Mouse (Mus musculus) adrenal gland, adult (tissue): Measurements from ENCODE around the gene Hdac4.

ENCODE experiments used
- DNase-seq, 2 experiments: peaks; one replicate each; pipeline ENCODE4 v3.0.0; 2022 to 2023; ENCODE audit warnings: low spot score in 1 of 2; ENCODE audit not compliant: inconsistent age in 2 of 2

The Hdac4 gene

GRCm38 (mm10) chr1:92035770-92036169 lies 159.7 kb downstream of the Hdac4 start:
- DNase-seq, result no peak

- DNase-seq, result no peak
Measured at GRCm38 (mm10) chr1:92034247-92034646, 161.3 kb downstream of the Hdac4 start.

DNA sequence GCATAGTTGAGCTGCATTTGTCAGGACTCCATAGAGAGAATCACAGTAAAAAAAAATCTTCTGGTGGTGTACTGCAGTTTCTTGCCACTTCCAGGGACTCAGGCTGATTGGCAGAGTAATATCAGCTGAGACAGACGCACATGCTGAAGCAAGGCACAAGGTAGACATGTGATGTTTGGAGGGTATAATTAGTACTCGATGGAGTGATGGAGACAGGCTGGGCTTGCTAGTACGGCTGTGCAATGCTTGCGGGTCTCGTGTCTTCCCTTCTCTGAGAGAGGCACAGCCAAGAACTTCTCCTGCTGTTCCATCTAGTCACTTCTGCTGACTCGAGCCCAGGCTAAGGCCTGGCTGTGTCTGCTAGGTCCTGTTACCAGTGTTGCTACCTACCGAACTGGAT lies 162.0 kb downstream of the Hdac4 start:
- DNase-seq, result no peak

GRCm38 (mm10) chr1:92030541-92030940 lies 165.0 kb downstream of the Hdac4 start:
- DNase-seq, result no peak

DNA sequence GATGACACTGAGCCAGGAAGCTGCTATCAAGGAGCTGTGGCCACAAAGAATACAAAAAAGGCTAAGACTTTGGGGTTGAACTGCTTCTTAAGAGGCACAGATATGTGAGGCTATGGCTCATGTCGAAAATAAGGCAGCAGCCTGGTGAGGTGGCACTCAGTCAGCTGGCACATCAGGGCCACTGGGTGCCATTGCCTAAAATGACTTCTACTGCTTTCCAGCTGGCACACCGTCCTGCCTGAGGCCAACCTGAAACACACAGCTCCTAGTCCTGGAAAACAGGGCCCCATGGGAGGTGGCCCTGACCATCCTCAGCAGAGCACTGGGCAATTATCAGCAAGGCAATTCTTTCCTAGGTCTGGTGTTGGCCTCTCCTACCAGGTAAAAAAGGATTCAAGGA lies 167.3 kb downstream of the Hdac4 start:
- peak in 1 of 2 experiments; percentile 74 for DNase-seq

GRCm38 (mm10) chr1:92026351-92026750 lies 169.1 kb downstream of the Hdac4 start:
- peak in 1 of 2 experiments; percentile 58 for DNase-seq

DNA sequence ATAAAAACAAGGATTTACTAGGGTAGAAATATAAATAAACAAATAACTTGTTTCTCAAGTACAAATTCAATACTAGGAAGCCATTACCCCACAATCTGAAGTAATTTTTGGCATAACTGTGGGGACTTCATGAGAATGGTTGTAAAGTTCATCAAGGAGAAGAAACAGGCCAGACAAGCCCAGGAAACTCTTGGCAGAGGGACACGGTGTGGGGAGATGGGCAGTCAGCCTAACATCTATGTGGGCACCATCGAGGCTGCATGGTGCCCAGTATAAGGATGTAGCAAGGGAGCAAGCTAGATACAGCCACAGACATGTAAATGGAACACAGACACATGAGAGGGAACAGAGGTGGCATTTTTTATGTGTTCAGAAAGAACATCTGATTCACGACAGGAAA lies 171.6 kb downstream of the Hdac4 start:
- DNase-seq, result no peak

DNA sequence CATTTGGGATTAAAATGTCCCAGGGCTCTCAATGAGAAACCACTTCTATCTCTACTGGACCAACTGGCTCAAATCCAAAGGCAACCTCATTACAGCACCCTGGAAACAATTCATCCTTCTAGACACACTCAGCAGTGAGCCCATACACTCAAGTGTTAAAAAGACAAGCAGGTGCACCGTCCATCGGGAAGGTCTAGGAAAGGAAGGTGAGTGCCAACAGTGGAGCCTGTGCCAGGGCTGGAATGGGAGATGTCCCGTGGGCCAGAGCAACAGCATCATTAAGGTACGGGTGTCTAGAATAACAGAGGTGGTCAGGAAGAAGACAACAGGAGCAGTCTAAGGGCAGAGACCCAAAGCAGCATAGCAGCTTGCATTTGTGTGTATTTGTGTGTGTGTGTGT lies 173.5 kb downstream of the Hdac4 start:
- no peak for DNase-seq

DNA sequence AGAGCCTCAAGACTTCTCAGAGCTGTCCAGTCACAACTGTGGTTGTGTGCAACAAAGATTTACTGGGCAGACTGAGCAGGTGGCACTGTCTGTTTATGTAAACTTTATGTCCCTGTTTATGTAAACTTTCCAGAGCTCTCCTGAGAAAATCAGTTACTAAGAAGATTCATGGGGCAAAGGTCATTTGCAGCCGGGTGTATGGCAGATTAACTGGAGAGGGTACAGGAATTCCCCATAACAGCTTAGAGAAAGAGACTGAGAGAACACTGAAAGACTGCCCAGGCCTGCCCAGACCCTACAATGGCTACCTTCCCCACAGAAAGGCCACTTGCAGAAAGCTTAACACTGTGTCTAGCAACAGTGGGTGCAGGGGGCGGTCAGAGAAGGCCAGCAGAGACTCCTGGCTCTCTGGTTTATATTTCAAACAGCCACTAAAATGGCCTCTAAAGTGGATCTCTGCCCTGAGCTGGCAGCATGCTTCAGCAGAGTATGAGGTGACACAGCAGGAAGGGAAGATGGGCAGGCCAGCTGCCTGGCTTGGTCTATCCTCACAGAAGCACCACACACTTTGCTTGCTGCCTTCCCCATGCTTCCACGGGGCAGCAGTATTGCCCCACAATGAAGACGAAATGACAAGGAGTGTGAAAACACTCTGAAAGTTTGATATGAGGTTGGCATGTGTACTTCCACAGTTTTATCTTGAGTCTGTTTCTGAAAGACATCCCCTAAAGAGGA lies 179.4 kb downstream of the Hdac4 start:
- DNase-seq, result no peak

DNA sequence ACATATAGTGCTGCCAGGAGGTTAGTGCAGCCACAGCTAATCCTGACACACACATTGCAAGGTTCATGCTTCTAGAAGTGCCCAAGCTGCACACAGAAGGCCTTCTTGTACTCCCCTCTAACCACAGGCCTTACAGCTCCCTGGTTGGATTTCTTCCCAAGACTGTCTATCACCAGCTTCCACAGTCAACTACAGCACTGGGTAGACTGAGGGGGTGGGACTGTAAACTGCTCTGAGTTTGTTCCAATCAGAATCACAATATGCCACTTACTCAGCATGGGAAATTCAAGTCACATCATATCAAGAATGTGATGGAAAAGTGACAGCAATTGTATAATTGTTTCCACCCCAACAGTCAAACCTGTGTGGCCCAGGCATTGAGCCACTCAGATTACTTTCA lies 180.2 kb downstream of the Hdac4 start:
- no peak for DNase-seq

DNA sequence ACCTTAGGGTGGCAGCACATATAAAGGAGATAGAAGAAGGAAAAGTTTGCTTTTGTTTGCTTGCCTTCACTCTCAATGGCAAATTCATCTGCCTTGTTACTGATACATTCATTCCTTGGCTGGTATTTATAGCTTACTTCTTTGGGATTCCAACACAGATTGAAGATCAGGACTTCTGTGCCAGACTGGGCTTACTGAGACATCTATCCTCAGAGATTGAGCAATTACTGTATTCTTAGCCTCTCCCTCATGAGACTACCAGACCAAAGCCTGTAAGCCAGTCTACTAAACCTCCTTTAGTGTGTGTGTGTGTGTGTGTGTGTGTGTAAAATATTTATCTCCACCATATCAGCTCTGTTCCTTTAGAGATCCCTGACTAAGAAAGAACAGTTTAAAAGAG lies 181.0 kb downstream of the Hdac4 start:
- DNase-seq, result no peak

- no peak for DNase-seq
Measured at GRCm38 (mm10) chr1:92006666-92007065, 188.8 kb downstream of the Hdac4 start.

DNA sequence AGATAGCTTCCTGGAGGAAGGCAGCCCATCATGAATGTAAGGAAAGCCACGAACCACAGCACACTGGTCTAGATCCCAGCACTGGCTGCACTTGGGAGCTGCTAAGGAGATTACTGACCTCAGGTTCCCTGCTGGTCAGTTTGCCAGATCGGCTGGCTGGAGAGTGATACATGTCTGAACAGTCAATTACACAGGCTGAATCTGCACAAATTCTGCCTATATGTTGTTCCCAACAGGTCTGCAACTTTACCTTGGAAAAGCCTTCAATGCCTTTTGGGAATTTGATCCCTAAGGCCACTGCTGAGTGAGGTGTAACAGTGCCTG lies 189.9 kb downstream of the Hdac4 start:
- DNase-seq, result no peak

DNA sequence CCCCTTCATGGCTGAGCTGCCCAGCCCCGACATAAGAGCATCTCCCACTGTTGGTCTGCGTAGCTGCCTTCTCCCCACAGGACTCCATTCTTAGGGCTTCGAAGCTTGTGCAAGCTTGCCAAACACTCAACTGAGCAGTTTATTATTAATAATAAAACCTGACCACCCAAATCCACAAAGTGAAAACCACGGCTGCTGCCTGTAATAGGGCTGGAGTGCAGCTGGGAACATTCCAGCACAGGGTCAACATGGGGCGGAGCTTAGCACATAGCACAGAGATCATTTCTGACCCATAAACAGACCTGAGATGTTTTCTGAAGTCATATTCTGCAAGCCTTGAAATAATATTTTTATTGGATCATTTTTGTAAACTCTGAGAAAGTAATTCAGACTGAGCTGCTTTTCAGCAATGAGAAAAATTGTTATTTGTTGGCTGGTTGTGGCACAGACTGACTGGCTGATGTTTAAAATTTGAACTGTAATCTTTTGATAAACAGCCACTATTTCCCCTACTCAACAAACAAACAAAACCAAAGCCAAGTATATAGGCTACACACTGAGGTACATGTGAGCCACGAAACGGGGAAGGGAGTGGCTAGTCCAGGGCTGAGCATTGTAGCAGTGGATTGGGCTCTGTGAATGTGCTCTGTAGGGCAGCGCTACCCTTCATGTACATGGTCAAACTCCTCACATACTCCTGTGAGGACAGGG lies 190.4 kb downstream of the Hdac4 start:
- DNase-seq, result no peak

- DNase-seq, result no peak
Measured at GRCm38 (mm10) chr1:92004122-92004521, 191.4 kb downstream of the Hdac4 start.

GRCm38 (mm10) chr1:92000226-92000625 lies 195.3 kb downstream of the Hdac4 start:
- DNase-seq, result no peak

DNA sequence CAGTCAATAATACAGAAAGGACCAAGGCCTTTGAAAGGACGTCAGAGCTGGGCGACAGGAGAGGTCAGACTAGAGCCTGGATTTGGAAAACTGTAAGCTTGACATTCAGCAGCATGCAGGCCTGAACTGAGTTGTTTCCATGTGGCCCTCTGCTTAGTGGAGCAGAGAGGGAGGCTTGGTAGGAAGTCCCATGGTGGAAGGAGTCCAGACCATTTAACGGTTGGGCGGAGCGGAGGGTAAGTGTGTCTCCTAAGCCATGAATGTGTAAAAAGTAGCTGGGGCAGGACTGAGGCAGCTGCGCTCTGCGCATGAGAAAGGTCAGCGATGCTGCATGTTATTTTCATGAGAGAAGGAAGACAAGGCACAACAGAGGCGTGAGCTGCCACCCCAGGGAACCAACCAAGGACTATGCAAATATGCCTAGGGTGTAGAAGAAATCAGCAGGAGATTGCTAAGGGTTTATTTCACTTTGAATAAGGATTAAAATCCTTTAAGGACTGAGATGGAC lies 201.8 kb downstream of the Hdac4 start:
- DNase-seq, result no peak

DNA sequence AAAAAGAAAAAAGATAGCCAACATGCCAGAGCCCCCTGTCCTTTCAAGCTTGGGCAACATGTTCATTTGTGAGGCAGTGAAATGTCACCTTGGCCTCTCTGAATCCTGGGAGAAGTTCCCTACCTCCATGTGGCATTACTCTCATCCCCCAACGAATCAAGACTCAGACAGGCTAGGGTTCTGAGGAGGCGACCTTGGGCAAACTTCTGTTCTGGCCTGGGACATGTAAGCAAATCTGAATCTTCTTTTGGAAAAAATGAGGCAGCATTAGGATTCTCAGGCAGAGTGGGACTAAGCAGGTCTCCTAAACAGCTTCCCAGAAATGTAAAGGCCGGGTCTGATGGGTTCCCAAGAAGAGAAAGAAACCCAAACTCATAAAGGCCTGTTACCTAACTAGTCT lies 202.8 kb downstream of the Hdac4 start:
- peak in 1 of 2 experiments; percentile 52 for DNase-seq

GRCm38 (mm10) chr1:91991597-91991996 lies 203.9 kb downstream of the Hdac4 start:
- no peak for DNase-seq

GRCm38 (mm10) chr1:91990852-91991251 lies 204.6 kb downstream of the Hdac4 start:
- no peak for DNase-seq

GRCm38 (mm10) chr1:91988866-91989265 lies 206.6 kb downstream of the Hdac4 start:
- DNase-seq, result no peak

DNA sequence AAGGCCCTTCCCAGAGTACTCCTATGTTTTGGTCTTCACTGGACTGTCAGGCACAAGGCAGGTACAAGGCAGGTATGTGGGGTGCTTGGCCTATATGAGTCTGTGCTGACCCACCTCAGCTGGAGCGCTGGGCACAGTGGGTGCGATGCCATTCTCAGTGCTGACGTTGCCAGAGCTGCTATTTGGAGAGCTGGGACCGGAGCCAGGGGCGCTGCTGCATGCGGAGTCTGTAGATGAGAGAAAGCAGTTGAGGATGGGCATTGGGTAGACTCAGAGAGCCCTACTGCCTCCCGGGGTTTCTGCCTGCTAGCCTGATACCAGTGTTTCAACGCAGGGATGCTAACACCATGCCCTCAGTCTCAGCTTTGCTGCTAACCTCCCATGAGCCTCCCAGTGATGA lies 208.1 kb downstream of the Hdac4 start:
- no peak for DNase-seq

DNA sequence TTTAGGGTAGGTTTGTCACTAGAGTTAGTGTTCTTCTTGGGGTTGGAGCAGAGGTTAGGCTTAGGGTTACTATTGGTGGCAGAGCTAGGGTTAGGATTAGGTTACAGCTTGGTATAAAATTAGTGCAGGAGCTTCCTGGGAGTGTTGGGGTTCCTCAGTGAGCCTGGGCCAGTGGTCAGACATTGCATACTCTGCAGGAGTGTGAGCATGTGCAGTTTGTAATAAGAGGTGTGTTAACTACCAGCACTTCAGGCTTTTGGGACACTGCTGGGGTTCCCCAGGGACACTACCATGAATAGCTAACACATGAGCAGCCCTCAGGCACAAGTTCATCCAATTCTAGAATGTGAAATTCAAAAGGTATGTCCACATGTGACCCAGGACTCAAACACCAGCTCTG lies 209.7 kb downstream of the Hdac4 start:
- no peak for DNase-seq
